Mouse (Mus musculus) olfactory bulb, adult 2 months (tissue): Measurements from ENCODE around the gene Gramd4. TPM values are rescaled to one million over a fixed set of nuclear protein-coding genes. Genes with fewer than 3 reads are reported as not detected.

Experiments
- H3K27ac ChIP-seq: fragments of 200-500 bp; 2 replicates; pipeline ENCODE4 v1.5.1; 2012; ENCODE audit warnings: low read depth, low read length; ENCODE audit not compliant: insufficient read depth
- H3K4me1 ChIP-seq: fragments of 200-500 bp; 2 replicates; pipeline ENCODE4 v1.6.1; 2012; ENCODE audit warnings: low read length; ENCODE audit not compliant: control insufficient read depth, insufficient read depth
- H3K4me3 ChIP-seq: fragments of 200-500 bp; 2 replicates; pipeline ENCODE4 v1.5.1; 2012; ENCODE audit warnings: mild to moderate bottlenecking, low read depth, low read length, moderate library complexity; ENCODE audit not compliant: insufficient read depth
- CTCF ChIP-seq: fragments of 200-500 bp; IDR thresholded peaks from 2 replicates; pipeline ENCODE4 v1.5.1; 2012; ENCODE audit warnings: low read depth, mild to moderate bottlenecking, low read length, moderate library complexity; ENCODE audit not compliant: insufficient read depth
- POLR2A ChIP-seq: fragments of 200-500 bp; IDR thresholded peaks from 2 replicates; pipeline ENCODE4 v1.6.1; 2012; ENCODE audit warnings: mild to moderate bottlenecking, low read depth, low read length, moderate library complexity; ENCODE audit not compliant: insufficient read depth
- WGBS: fragments of 180-500 bp; shearing (Covaris S2); methylation state at CpG from one replicate; pipeline ENCODE4 v1.1.7; 2018; 5-methylcytosine and 5-hydroxymethylcytosine counted together
- polyA plus RNA-seq: library from polyadenylated mRNA; stranded (reverse); fragments of >200 nt; gene quantifications from 2 replicates; pipeline ENCODE4 v1.2.4, GENCODE M21; 2012; ENCODE audit warnings: low replicate concordance; ENCODE audit not compliant: missing spikeins, insufficient read depth, insufficient read length

Gene Gramd4
- polyA plus RNA-seq, 1 experiment: not detected

GRCm38 (mm10) chr15:86102308-86102707 lies 44.8 kb downstream of the Gramd4 start:
- TF ChIP-seq CTCF (no peak), POLR2A (no peak)
- H3K4me3 ChIP-seq: no peak overlapping the region
- no peak overlapping the region for H3K27ac ChIP-seq
- H3K4me1 ChIP-seq: peaks cover 21% of the 10 kb centered on the region
- WGBS: 80% methylated on average over 15 of the region's 15 CpGs

GRCm38 (mm10) chr15:86104401-86105344 lies 47.2 kb downstream of the Gramd4 start:
- Histone ChIP-seq H3K27ac (no peak overlapping the region), H3K4me1 (peaks cover 31% of the 10 kb centered on the region), H3K4me3 (no peak overlapping the region)
- TF ChIP-seq CTCF: no peak
- TF ChIP-seq POLR2A: no peak
- 88% methylated on average over 19 of the region's 19 CpGs for WGBS

- H3K4me3 ChIP-seq: no peak overlapping the region
- WGBS: 83% methylated on average over 7 of the region's 7 CpGs
- TF ChIP-seq POLR2A (no peak), CTCF (no peak)
These were observed 47.8 kb downstream of the Gramd4 start for GRCm38 (mm10) chr15:86105345-86105697.

GRCm38 (mm10) chr15:86105751-86106150 lies 48.3 kb downstream of the Gramd4 start:
- WGBS: 76% methylated on average over 6 of the region's 6 CpGs
- TF ChIP-seq CTCF (no peak), POLR2A (no peak)
- Histone ChIP-seq H3K27ac (no peak overlapping the region), H3K4me1 (peaks cover 41% of the 10 kb centered on the region), H3K4me3 (no peak overlapping the region)

More at GRCm38 (mm10) chr15:86105345-86105697, 47.8 kb downstream of the Gramd4 start:
- Histone ChIP-seq H3K27ac (no peak overlapping the region), H3K4me1 (peaks cover 38% of the 10 kb centered on the region)

- no peak for TF ChIP-seq POLR2A
- TF ChIP-seq CTCF: peak; percentile 28; the same call in 1 of the 2 replicates
- peaks cover 40% of the 10 kb centered on the region for H3K4me1 ChIP-seq
- 30% methylated on average over 11 of the region's 11 CpGs for WGBS
- no peak overlapping the region for H3K4me3 ChIP-seq
- peak overlapping the region; percentile 57 for H3K27ac ChIP-seq
These were observed 50.5 kb downstream of the Gramd4 start for GRCm38 (mm10) chr15:86107831-86108471.

- 82% methylated on average over 7 of the region's 7 CpGs for WGBS
- Histone ChIP-seq H3K4me3 (no peak overlapping the region), H3K27ac (0 out of 2 replicates have a peak overlapping the region, but pooled peaks have one; percentile 0), H3K4me1 (peaks cover 44% of the 10 kb centered on the region)
- TF ChIP-seq CTCF (no peak), POLR2A (no peak)
These were observed 51.8 kb downstream of the Gramd4 start for GRCm38 (mm10) chr15:86109245-86109644.

- WGBS: 29% methylated on average over 8 of the region's 8 CpGs
- Histone ChIP-seq H3K4me1 (peaks cover 43% of the 10 kb centered on the region), H3K27ac (0 out of 2 replicates have a peak overlapping the region, but pooled peaks have one; percentile 27), H3K4me3 (no peak overlapping the region)
- TF ChIP-seq CTCF (no peak), POLR2A (no peak)
These were observed 52.2 kb downstream of the Gramd4 start for GRCm38 (mm10) chr15:86109650-86110211.

- Histone ChIP-seq H3K4me1 (peaks cover 42% of the 10 kb centered on the region), H3K4me3 (no peak overlapping the region), H3K27ac (no peak overlapping the region)
- TF ChIP-seq POLR2A (no peak), CTCF (no peak)
- WGBS: 61% methylated on average over 10 of the region's 10 CpGs
These were observed 53.0 kb downstream of the Gramd4 start for GRCm38 (mm10) chr15:86110361-86111103.
